Mouse (Mus musculus) left cerebral cortex, postnatal 25 days (tissue): Measurements from ENCODE around the gene Stag3. TPM values are rescaled to one million over a fixed set of nuclear protein-coding genes. Genes with fewer than 3 reads are reported as not detected.

Source experiments
- DNase-seq, 2 experiments: peaks; one replicate each; pipeline ENCODE4 v3.0.0; 2022; ENCODE audit warnings: low spot score in 2 of 2, mixed read lengths in 1 of 2
- intact Hi-C: fragments of 180-260 bp; cut with DNase I; formaldehyde crosslinking; loops from one replicate; pipeline ENCODE4 v1.15.1; 2025
- total RNA-seq, 2 experiments: library from RNA; stranded (reverse); gene quantifications; 2 replicates each; pipeline ENCODE4 v1.2.3; 2021

Stag3 gene
- 1 to 10 TPM in 1 of 2 experiments, under 1 TPM in 1; 0.57 to 1.1 TPM for total RNA-seq

DNA sequence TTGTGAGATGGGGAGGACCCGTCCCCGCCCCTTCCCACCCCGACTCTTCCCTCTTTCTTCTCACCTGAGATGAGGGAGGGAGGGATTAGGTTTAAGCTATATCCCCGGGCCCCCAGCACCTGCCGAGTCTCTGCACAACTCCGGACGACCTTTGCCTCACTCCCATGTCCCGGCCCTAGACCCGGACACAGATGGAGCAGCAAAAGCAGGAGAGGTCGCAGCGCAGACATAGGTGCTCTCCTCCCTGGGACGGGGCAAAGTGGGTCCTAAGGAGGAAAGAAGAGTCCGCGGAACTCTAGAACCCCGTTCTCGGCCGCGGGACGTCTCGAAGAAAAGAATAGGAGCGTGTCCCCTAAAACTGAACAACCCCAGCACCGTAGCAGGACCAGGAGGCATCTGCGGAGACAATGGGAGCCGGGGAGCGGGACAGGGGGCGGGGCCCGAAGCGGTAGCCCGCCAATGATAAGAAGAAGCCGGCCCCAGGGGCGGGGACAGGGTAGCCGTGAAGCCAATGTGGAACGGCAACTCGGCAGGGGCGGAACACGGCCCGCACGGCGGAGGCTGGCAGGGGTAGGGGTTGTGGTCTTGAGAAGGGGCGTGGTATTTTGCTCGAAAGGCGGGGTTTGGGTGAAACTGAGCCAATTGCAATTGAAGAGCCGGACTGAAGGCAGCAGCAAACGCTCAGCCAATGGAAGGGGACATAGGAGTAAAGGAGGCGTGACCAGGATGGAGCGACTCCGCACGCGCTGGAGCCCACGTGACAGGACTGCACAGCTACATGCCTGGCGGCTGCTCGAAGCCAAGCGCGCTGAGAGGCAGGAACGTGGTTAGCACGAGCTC is at the start of gene Stag3, which contains the start of the genes Gm43720 and Gpc2:
Stag3 (plus strand) TSS at position 656 of the 840 bp plus-strand sequence.
Gm43720 (minus strand) TSS at position 374 of the 840 bp plus-strand sequence.
Gpc2 (minus strand) TSS at position 421 of the 840 bp plus-strand sequence.
- intact Hi-C loops, result no loop called here
- peak; percentile 72 to 85 for DNase-seq

- intact Hi-C loops, result no loop called here
- no peak for DNase-seq
Measured at GRCm38 (mm10) chr5:138233778-138234177, 46.3 kb upstream of the Stag3 start.

GRCm38 (mm10) chr5:138234224-138234623 is 45.8 kb upstream of the Stag3 start:
- no peak for DNase-seq
- intact Hi-C loops, result no loop called here

DNA sequence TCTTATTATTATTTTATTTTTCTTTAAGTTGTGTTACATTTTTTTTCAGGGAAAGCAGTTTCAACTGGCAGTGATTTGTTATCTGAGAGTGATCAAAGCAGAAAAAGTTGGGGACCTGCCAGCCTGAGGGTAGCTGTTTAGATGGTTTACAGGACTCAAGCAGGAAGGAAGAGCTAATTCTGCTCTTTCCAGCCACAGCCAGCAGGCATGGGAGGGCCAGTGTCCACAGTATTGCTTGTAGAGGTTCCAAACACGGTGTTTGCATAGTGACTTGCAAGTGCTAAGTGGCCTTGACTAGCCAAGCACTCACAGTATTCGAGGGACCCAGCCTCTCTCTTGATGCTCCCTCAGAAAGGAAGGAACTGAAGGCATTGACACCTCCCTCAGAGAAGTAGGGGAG is 38.5 kb upstream of the Stag3 start:
- intact Hi-C loops, result no loop called here
- no peak for DNase-seq

DNA sequence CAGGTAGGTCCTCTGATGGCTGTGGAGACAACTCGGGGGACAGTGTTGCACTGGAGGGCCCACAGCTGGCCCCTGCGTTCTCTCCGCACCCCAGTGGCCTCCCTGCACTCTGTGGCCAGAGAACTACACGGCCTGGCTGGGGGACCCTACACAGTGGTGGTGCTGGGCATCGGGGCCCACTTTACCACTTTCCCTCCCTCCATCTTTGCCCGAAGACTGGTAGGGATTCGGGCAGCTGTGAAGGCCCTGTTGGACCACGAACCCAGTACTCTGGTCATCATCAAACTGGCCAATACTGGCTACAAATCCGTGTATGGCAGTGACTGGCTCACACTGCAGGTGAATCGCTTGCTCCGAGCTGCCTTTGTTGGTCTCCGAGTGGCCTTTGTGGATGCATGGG is 28.9 kb upstream of the Stag3 start:
- no peak for DNase-seq
- intact Hi-C loops, result loop anchor here (1.0 kb wide), 1 partner anchor 50 kb away; no protein-coding TSS in a partner anchor

- intact Hi-C loops, result no loop called here
Measured at GRCm38 (mm10) chr5:138253061-138253460, 27.0 kb upstream of the Stag3 start.

GRCm38 (mm10) chr5:138255353-138256093 is 24.5 kb upstream of the Stag3 start, which contains the start of gene Lamtor4:
TSS of gene Lamtor4 (plus strand) at chr5:138255482.
- DNase-seq, result peak; percentile 97 to 99
- intact Hi-C loops, result loop anchor here (5.0 kb wide), 1 partner anchor 187 kb away; the partner anchor contains the start of gene Zfp157

More at GRCm38 (mm10) chr5:138253061-138253460, 27.0 kb upstream of the Stag3 start:
- no peak for DNase-seq

DNA sequence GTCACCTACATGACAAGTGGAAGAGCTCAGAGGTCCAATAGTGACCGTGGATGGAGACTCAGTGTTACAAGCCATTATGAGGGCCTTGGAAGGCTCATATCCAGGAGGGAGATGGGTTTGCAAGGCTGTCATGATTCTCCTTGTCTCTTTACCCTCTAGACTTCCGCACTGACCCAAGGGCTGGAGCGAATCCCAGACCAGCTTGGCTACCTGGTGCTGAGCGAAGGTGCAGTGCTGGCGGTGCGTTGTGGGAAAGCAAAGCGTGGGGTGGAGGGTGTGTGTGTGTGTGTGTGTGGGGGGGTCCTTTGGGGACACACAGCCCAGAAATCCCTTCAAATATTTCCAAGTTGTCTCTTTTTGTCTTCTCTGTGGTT is 24.0 kb upstream of the Stag3 start:
- intact Hi-C loops, result loop anchor here (5.0 kb wide), 1 partner anchor 186 kb away; the partner anchor contains the start of gene Zfp157
- DNase-seq, result no peak

- DNase-seq, result no peak
- intact Hi-C loops, result loop anchor here (5.0 kb wide), 1 partner anchor 185 kb away; the partner anchor contains the start of gene Zfp157
Measured at GRCm38 (mm10) chr5:138256966-138257584, 23.0 kb upstream of the Stag3 start.

DNA sequence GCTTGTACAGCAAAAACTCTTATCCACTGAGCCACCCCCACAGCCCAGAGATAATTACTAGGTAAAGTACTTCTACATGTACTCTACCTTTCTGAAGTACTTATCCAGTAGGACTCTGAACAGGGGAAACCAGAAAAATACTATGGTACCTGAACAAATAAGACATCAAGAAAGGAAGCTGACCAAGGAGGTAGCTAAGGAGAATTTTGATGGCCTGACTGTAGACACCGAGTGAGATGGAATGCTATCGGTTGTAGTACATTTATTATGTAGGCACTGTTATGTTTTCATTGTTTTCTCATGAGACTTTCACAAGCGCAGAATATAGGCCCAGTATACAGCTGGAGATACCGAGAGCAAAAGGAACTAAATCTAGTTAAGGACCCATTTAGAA is 22.5 kb upstream of the Stag3 start:
- DNase-seq, result no peak
- intact Hi-C loops, result loop anchor here (5.0 kb wide), 1 partner anchor 185 kb away; the partner anchor contains the start of gene Zfp157

GRCm38 (mm10) chr5:138258078-138258477 is 22.0 kb upstream of the Stag3 start:
- no peak for DNase-seq
- intact Hi-C loops, result loop anchor here (5.0 kb wide), 1 partner anchor 184 kb away; the partner anchor contains the start of gene Zfp157

DNA sequence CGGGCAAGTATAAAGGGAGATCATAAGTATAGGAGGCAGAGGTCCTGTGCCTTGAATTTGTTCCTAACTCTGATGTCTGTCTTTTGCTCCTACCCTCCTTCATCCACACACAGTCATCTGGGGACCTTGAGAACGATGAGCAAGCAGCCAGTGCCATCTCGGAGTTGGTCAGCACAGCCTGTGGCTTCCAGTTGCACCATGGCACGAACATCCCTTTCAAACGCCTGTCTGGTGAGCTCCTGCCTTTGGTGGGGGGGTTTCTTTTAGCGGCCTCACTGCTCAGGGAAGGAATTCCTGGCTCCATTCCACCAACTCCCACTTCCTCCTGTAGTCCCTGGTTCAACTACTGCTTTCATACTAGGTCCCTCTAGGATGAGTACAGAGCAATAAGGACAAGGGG is 21.5 kb upstream of the Stag3 start:
- DNase-seq, result no peak
- intact Hi-C loops, result loop anchor here (5.0 kb wide), 1 partner anchor 184 kb away; the partner anchor contains the start of gene Zfp157

- DNase-seq, result no peak
- intact Hi-C loops, result loop anchor here (5.0 kb wide), 1 partner anchor 183 kb away; the partner anchor contains the start of gene Zfp157
Measured at GRCm38 (mm10) chr5:138258993-138259392, 21.0 kb upstream of the Stag3 start.

DNA sequence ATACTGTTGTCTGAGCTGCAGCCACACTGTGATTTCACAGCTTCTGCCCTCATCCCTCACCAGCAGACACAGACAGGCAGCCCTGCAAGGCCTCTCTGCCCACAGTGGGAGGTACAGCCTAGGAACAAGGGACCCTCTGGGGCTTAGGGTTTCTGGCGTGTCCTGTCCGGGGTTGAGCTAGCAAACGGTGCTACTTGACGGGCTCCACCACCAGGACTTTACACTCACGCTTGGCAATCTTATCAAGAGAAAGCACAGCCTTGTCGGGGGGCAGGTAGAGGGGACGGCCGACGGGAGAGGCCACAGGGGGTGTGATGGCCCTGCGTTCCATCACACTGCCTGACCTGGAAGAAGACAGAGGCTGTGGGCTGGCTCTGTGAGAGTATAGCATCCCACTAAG is 20.0 kb upstream of the Stag3 start:
- intact Hi-C loops, result no loop called here
- no peak for DNase-seq

DNA sequence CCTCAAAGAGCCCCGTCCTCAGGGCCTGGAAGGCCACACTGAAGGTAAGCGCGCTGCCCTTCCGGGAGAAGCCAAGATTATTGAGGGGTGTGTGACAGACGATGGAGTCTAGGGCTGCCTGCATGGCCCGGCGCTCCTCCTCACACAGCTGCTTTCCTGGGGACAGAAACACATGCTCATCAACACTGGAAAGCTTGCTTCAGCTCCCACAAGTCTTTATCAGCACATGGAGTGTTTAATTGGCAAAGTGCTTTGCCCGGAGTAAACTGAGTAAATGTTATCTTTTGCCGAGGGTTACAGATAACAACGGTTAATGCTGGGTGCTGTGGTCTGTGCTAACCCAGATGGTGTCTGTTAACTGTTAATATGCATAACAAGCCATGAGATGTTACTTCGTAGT is 19.2 kb upstream of the Stag3 start:
- intact Hi-C loops, result no loop called here
- DNase-seq, result no peak

DNA sequence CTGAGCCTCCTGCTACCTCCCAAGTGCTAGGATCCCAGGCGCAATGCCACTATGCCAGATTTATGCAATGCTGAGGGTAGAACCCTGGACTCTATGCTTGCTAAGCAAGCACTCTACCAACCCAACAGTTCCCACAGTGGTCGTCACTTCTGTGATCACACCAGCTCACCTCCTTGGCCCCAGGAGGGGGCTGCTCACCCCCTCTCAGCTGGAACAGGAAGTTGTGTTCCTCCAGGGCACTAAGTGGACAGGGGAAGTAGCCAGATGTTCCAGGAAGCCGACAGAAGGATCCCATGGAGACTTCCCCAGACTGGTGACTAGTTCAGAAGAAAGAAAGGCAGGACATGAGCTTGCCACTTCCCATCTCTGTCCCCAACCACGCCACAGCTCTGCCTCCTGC is 18.0 kb upstream of the Stag3 start:
- intact Hi-C loops, result no loop called here

DNA sequence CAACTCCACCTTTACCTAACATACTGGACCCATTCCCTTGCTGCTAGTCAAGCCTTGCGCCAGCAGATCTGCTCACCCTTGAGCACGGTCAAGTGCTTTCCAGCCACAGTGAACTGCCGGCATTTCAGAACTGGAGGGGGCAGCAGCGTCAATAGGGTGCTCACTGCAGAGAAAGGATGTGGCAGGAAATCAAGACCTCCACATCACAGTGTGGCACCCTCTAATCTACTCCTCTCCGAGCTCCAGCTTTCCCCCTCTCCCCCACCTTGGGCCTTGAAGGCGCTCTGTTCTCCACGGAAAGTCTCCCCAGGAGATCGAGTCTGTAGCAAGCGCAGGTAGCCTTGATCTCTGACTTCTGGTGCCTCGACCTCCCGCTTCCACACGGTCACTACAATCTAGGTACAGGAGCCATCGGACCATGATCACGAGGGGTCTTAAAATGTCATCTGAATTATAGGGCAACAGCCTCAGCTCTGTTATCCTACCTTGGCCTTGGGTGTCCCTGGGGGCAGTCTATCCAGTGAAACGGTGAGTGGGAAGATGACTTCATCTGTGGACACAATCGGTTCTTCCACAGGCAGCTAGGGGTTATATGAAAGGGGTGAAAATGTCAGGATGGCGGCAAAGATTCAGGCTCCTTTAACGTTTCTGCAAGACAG is 17.3 kb upstream of the Stag3 start:
- DNase-seq, result no peak
- intact Hi-C loops, result no loop called here

More for the DNA sequence above, 18.0 kb upstream of the Stag3 start:
- no peak for DNase-seq

DNA sequence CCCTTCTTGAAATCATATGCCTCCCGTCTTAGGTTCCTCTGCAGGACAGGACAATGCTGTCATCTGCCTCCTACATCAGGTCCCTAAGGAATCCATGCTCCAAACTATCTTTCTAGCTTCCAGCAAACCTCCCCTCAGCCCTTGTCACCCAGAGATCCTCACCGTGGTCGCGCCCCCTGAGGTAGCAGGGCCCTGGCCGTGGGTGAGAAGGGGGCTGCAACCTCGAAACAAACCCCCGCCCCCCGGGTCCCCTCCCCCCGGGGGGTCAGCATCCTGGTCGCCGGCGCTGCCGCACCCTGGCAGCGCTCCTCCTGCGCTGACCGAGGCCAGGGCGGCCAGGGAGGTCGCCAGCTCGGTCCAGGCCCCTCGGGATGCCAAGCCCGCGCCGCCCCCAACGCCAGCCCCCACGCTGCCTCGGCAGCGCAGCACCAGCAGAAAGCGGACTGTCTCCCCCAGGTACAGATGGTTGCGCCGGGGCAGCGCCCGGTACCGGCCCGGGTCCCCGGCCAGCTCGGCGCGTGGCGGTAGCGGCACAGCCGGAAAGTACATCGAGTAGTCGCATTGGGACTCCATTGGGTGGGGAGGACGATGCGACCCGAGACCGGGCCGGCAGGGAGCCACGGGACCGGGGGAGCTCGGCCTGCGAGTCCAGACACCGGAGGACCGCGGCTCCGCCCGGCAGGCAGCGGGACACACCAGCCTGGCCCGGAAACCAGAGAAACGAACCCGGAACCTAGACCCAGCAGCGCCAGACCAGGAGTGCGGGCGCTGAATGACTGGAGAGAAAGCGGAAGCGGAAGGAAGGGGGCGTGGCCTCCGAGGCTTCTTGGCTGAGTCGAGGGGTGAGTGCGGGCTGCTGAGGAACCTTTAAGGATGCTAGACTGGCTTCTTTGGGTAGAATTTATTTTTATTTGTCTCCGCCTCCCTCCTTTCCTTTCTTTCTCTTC is 16.5 kb upstream of the Stag3 start, which contains the start of gene BC037034:
BC037034 (minus strand) TSS at position 774 of the 947 bp plus-strand sequence.
- intact Hi-C loops, result no loop called here
- peak; percentile 90 to 95 for DNase-seq
